Mouse (Mus musculus) heart, adult 2 months (tissue): ENCODE measurements around the gene Mat2a.

Experiments used
- CTCF ChIP-seq: fragments of 200-600 bp; IDR thresholded peaks from 2 replicates; pipeline ENCODE4 v1.8.1; 2022; ENCODE audit warnings: antibody characterized with exemption, mild to moderate bottlenecking, moderate library complexity
- POLR2A ChIP-seq: fragments of 200-500 bp; IDR thresholded peaks from 2 replicates; pipeline ENCODE4 v1.6.1; 2011; ENCODE audit warnings: mild to moderate bottlenecking, low read depth, low read length, control low read depth; ENCODE audit not compliant: insufficient read depth

- TF ChIP-seq CTCF (no peak), POLR2A (no peak)
These were observed 38.3 kb upstream of the Mat2a start for GRCm38 (mm10) chr6:72477621-72478020.
